Mouse (Mus musculus): Measurements from ENCODE around the gene Naa38.

DNA sequence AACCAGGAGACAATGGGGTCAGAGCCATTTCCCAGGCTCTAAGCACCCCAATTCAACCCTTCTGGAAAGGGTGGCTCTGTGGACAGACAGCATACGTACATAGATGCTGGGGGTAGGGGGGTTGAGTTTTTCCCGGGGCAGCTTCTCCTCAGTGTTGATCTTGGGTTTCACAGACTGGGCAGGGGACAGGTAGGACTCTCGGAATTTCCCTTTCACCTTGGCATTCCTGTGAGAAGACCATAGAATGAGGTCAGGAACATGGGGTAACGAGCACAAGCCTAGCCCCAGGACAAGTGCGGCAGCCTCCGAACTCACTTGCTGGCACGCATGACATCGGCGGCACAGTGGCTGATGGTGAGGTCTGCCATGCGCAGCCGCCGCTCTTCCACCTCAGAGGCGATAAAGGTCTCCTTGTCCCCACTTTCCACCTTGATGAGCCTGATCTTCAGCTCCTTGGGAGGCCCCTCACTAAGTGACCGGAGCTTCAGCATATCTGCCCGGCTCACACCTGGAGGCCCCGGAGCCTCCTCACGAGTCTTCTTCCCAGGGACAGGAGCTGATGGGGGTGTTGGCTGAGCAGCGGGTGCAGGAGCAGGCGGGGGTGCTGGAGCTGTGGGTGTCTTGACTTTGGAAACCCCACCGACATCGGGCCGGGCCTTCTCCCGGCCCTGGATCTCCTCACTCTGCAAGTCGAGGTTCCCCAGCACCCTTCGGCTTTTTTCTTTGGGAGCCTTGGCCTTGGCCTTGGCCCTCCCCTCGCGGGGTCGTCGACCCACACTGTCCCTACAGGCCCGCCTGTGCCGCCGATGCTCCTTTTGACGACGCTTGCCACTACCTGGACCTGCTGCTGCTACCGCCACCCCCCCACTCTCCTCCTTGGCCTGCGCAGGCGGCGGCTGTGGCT, 8.7 kb downstream of the Naa38 start:
- TF ChIP-seq POLR2A (IDR thresholded peaks at IDR 0.05; ENCODE audit: borderline replicate concordance, low read depth, low read length) (no peak), CTCF (IDR thresholded peaks at IDR 0.05; ENCODE audit: low read depth, low read length) (no peak)
